Mouse (Mus musculus): ENCODE measurements around the gene Lrp1.

- TF ChIP-seq POLR2A (IDR thresholded peaks at IDR 0.05; ENCODE audit: low read depth, low read length) (no peak), CTCF (IDR thresholded peaks at IDR 0.05; ENCODE audit: borderline replicate concordance, insufficient read depth, low read length) (no peak)
These were observed 100.8 kb downstream of the Lrp1 start for GRCm38 (mm10) chr10:127519903-127520713.

Measured in embryonic fibroblast, embryonic 13.5 days (primary cell).